Mouse (Mus musculus) retina, postnatal 7 days (tissue): ENCODE results near the gene Egfr.

Source experiments
- DNase-seq: peaks from one replicate; pipeline ENCODE4 v3.0.0-alpha.2; 2012; ENCODE audit warnings: low read depth, low spot score

Egfr gene

DNA sequence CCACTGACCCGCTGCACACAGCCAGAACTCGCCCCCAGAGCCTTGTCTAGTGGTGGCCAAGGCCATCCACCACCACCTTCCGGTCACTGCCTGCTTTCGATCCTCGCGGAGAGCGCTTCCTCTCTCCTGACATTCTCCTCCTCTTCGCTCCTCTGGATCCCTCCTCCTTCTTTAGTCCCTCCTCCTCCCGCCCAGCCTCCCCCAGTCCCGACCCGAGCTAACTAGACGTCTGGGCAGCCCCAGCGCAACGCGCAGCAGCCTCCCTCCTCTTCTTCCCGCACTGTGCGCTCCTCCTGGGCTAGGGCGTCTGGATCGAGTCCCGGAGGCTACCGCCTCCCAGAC lies at the start of gene Egfr:
TSS of gene Egfr (plus strand) at position 197 of the 342 bp plus-strand sequence.
- no peak for DNase-seq

DNA sequence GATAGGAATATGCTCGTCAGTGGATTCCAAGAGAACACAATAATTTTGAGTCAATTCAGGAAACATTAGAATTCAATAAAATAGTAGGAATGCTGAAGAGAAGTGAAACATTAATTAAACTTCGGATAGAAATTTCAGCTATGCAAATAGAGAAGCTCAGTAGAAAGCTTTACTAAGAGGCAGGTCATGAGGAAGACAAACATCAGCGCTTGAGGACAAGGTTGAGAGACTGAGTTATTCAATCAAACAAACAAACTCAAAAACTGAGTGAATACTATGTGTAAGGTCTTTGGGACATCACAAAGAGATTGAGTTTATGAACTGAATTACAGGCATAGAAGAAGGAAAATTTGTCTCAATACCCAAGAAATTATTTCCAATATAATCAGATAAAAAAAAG lies 48.8 kb upstream of the Egfr start:
- DNase-seq, result no peak

DNA sequence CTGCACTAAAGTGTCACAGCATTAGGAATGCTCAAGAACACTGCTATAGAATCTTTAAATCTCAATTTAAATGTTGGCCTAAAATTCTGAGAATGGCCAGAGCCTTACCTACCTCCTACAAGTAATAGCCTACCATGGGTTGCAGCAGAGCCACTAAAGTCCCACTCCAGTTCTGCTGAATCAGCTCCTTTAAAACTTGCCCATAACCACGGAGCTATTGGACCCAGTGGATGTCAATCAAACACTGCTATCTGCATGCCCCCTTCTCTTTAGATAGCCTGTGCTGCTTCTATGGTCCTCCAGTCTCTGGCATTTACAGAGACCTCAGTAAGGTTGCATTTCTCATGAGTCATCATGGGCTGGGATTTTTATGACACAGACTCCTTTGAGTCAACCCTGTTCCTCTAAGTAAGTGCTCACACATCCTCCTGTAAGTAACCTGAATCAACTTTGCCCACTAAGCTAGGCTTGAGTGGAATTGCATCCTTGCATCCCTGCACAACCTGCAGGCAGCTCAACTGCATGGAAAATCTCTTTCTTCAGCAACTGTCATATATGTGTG lies 16.8 kb upstream of the Egfr start:
- no peak for DNase-seq

DNA sequence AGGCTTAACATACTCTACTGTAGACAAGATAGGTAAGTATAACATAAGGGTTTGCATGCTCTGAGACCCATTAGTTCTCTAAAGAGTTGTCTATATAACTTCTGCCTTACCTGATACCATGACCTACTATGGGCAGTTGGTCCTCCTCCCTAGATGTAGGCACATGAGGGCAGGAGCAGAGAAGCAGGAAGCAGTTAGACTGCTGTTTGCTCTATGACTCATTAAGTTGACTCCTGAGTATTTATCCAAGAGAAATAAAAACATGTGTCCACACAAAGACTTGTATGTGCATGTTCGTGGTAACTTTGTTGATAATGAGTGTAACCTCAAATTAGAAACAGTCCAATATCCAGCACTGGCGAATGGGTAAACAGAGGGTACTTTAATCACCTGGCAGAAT lies 14.7 kb upstream of the Egfr start:
- DNase-seq, result no peak

DNA sequence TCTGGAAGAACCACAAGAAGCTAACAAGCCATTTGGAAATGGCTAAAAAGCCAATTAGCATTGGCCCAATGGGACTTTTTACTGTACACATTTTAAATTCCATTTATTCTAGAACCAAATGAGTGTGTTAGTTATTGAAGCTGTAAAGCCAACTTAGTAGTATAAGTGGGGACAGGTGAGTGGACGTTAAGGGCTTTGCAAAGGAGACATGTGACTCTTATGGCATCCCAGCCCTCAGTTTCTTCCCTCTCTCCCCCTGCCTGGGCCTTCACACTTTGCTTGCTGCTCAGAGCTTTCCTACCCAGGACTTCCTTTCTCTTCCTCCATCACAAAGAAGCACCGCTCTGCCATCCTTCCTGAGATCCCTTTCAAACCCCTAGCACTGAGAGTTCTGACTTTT lies 13.3 kb upstream of the Egfr start:
- no peak for DNase-seq

DNA sequence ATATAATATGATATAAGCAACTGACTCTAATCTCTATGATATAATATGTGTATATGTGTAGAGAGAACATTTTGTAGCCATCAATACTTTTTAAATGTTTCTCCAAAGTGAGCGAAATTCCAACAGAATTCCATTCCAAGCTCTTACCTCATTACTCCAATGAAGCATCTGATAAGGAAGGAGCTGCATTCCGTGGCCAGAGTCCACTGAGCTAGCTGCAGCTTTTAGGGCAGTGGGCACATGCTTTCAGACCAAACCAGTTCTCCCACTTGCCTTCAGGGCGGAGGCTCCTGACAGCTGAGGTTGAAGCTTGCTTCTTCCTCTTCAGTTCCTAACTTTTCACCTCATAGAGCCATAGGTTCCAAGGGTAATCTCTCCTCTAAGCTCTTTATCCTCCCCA lies 12.8 kb upstream of the Egfr start:
- no peak for DNase-seq

DNA sequence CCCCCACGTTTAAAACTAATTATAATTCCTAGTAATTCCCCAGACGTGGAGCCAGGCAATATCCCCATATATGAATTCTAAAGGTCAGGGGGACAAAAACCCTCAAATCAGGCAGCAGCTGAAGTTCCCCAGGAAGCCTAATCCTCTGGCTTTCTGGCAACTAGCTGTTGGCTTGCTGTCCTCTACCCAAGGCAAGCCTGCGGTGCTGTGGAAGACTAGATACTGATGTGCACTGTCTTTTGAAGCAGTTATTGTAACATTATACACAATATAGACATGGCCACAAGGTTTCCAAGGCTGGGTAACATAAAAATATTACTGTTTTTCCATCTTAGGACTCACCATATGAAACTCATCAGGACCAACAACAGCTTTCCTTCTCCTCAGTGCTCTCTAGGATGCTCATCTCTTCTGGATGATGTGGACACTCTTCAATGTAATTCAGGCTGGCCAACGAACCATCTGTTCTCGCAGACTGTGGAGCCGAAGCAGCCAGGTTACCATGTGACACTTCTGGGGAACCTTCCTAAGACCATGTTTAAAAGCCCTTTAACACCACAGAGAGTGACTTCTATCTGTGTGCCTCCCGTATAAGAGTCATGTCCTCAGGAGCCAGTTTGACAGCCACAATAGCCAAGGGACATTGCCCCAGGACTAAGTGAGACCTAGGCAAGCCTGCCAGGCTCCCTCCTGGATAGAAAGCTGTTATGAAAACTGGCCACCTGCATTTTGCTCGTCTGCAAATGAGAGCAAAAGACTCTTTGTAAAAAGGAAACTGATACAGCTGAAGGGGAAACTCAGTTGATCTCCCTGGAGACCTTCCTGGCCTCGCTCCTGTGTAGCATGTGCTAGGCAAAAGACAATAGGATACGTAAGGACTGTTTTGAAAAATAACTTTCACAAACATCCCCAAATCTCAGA lies 11.1 kb upstream of the Egfr start:
- DNase-seq, result no peak

DNA sequence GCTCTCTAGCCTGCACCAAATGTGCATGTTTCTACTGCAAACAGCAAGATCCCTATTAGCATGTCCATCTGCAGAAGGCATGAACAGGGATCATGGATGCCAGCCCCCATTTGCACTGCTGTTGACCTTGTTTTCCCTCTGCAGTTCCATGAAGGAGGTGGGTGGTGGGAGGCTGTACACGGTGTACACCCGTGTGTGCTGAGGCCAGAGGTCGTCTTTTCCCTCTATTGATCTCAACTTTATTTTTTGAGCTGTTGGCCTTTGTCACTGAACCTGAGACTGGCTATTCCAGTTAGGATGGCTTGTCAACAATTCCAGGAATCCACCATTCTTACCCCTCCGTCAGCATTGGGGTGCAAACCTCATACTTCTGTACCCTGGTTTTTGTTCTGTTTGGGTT lies 9.8 kb upstream of the Egfr start:
- DNase-seq, result no peak

DNA sequence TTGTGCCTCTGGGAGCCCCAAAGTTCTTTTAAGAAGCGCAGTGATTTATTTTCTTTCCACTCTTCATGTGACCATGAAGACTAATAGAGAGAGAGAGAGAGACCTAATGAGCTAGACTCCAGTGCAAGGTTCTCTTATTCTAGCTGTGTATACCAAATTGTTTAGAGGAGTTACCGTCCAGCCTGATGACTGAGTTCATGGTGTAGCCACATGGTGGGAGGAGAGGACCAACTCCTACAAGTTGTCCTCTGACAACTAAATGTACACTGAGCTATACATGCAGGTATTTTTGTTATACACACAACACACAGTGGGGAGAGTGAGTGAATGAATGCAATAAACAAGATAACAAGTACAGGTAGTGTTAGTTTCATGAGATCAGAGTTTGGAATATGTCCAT lies 9.2 kb upstream of the Egfr start:
- no peak for DNase-seq

DNA sequence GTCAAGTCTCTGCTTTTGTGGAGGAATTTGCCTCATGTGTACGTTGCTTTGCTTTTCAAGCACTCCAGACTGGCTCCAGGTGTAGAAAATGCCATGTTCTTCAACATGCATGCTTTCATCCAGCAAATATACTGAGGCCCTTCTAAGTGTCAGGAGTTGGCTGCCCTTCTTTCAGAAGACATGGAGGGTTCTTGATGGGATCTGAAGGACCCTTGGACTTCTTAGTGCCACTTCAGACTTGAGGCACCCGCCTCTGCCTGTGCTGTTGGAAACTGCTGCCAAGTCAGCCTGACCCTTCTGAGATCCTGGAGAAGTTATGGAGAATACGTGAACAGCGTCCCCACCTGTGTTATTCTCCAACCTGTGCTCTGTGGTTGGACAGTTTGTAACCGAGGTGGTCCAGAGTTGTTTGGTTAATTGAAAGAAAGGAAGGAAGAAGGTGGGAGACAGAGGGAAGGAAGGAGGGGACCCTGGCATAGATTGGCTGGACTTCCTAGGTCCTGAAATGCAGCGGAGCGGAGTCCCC lies 483 bp upstream of the Egfr start:
- no peak for DNase-seq

DNA sequence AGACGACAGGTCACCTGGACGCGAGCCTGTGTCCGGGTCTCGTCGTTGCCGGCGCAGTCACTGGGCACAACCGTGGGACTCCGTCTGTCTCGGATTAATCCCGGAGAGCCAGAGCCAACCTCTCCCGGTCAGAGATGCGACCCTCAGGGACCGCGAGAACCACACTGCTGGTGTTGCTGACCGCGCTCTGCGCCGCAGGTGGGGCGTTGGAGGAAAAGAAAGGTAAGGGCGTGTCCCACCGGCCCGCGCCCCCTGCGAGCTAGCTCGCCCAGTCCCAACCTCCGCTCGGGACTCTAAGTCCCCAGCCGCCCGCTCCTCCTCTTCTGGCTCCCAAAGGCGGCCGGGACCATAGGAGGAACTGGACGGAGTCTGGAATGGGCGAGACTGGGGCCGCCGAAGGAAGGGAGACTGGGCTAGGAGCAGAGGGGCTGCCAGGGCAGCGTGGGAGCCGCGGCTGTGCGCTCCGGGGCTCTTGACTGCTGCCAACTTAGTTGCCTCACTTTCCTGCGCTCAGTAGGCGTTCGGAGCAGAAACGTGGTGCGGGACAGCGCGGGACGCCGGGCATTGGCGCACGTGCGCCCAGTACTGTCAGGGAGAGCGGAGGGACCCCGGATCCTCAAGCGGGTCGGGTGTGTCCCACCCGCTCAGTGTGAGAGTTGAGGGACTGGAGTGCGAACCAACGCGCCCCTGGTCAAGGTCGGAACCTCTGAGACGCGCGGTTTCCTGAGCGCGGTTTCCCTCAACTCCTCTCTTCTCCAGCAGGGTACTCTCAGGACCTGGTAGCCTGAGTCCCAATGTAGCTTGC lies 548 bp downstream of the Egfr start:
- DNase-seq, result no peak

DNA sequence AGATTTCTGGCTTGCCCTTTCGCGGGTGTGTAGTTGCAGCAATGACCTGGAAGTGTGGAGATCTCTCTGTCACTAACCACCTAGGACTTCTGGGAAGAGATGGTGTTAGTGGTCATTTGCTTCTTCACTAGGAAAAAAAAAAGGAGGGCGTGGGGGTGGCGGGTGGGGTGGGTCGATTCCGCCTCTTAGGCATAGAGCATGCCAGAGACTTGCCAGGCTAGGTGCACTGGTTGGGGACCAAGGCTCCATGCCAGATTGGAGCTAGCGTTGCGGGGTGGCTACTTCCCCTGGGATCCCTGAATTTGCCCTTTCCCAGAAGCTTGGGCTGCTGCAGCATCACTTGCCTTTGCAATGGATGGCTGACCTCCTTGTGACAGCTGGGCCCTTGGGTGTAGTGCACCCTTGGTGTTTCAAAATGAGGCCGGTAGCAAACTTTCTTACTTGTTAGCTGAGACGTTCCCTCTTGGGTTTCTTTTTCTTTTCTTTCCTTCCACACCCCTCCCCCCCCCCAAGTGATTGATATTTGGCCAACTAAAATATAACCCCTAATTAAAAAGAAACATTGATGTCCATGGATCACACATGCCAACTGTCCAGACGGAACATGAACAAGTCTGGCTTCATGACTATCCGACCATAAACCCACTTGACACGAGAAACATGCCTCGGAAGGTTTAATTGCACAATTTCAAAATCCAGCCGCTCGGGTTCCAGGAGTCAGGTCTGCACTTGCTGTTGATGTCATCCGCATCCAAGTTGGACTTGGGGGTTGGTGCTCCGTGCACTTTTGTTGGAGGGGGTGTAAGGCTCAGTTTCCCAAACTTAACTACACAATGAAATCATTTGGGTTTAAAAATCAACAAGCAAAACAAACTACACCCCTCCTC lies 1.4 kb downstream of the Egfr start:
- no peak for DNase-seq

DNA sequence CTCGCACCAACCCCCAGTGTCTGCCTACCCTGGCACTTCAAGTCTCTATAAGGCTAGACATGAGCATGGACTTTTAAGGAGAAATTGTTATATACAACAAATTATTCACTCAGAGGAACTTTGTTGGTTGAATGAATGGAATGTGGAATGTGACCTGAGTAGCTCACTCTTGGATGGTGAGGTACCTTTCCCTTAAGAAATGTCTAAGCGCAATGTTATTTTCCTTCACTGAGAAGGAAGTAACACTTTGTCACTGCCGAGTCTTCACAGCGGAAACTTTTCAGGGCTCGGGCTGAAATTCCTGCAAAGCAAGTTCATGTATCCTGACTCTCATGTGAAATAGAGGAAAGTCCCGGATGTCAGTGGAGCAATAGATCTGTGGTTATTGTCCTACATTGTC lies 7.9 kb downstream of the Egfr start:
- no peak for DNase-seq

DNA sequence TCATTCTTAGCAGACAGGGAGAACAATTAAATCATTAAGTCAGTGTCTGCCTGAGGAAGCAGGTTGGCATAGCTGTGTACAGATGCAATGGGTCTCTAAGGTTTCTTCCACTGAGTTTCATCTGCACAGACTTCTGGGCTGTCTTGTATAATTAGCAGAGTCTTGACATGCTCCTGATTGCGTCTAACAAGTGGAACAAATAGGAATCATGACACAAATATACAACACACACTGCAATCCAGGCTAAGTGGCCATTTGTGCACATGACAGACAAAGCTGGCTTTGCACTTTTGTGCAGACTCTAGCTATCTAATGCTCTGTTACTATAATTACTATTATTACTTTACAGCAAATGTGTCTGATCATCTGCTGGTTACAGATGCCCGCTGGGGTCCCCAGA lies 9.2 kb downstream of the Egfr start:
- DNase-seq, result no peak

DNA sequence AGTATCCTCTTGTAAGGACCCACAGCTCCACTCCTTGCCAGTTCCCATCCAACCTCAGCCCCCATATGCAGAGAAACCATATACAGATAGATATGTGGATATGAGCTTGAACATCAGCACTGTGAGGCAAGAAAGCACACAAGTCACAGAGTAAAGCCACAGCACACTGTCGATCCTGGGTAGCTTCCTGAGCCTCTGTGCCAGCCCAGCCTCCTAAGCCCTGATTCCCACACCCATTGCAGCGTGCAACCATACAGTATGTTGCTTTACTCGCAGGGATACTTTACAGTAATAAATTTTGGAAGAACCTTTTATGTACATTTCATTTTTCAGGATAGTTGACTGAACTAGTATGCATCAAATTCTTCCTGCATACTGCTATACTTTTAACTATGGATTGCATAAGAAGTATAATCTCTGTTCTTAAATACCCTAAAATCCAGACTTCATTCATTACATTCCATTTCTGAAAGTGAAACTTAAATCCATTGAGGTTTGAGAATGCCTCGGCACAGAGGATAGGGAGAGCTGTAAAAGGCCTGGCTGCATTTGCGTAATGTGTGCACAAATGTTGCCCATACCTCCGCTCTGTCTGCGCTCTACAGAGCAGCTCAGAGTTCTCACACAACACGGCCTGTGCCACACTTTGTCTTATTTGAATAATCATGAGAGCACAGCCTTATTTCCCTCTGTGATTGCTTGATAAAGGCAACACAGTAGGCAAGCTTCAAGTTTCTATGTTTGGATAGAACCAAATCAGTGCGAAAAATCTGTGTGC lies 14.2 kb downstream of the Egfr start:
- DNase-seq, result no peak

DNA sequence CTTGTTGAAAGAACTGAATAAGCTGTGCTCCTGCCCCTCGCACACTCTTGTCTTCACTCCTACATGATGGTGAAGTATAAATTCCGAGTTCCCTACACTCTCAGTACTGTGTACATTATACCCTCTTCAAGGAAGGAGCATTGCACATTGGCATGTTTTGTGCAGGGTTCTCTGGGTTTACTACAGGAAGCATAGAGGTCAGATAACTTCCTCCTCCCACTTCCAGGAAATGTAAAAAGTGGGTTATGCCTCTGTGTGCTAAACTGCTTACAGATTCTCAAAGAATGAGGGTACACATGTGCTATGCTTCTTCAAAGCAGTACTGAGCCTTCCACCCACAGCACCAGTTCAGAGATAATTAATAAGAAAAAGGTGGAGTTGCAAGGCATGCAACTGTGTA lies 16.0 kb downstream of the Egfr start:
- no peak for DNase-seq

DNA sequence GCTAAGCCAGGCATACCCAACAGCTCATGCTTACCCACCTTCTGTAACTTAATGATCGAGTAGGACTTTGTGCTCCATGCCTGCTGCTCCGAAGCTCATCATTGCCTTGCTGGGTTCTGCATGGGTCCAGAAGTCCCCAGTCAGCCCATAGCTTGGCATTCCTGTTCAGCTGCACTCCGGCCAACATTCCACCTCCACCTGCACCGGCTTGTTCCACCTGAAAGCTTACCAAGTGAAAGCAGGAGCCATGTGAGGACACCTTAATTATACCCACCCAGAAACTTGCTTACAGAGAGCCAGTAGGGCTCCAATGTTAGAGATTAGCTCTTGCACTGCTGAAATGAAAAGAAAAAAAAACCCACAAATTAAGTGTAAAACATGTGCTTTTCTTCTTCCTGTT lies 17.3 kb downstream of the Egfr start:
- DNase-seq, result no peak

DNA sequence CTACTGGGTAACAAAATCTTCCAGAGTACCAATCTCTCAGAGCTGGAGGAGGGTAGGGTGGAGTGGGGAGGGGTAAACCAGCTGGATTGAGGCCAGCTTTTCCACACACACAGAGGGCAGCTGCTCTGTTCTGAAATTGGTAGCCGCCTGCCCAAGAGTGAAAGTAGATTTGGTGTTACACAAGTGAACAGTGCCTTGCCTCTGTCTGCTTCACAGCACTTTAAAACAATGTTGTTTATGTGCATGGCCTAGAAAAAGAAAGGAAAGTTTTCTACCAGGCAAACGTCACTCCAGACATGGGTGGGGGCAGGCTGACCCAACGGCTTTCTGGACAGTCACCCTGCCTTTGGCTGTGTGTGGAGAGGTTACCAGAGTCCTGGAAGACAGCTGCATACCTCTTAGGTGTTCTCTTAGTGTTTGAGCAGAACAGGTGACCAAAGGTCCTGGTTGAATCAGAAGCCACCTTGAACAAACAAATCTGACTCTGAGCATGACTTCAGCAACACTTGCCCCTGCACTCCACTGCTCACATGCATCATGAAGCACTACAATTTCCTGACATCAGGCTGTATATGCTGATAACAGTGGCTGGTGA lies 17.8 kb downstream of the Egfr start:
- DNase-seq, result no peak

DNA sequence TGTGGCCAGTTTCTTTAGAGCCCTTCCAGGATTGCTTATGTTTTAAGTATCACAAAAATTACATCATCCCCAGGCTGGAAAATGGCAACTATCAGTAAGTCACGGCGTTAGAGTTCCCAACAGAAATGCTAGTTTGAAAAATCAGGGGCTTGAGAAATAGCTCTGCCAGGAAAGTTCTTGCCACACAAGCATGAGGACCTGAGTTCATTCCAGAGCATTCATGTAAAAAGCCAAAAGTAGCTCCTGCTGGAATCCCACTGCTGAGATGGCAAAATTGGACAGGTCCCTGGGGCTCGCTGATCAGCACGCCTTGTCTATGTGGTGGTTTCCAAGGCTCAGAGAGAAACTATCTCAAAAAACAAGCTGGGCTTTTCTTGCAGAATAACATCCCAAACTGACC lies 19.0 kb downstream of the Egfr start:
- DNase-seq, result no peak

DNA sequence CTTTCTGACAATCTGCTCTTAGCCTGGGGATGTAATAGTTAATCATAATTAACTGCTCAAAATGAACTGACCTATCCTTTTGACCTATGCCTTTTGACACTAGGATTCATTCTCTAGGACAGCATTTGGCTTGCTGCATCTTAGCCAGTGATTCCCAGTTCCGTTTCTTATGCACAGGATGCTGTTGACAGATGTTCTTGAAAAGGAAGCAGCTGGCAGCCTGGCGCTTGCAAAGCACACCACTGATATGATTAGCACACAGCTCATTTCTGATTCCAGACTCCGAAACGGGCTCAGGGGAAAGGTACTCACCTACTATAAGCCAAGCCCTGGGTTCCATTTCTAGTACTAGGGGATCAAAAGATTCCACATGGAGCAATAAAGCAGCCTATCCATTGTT lies 20.7 kb downstream of the Egfr start:
- DNase-seq, result no peak
